Mouse (Mus musculus) midbrain, embryonic 12.5 days (tissue): ENCODE results near the gene Mgat5. TPM values are rescaled to one million over a fixed set of nuclear protein-coding genes. Genes with fewer than 3 reads are reported as not detected.

Experiments used
- ATAC-seq: fragments of 200-750 bp; cut with Nextera tagmentation; 2 replicates; pipeline ENCODE4 v1.8.0; 2017; ENCODE audit warnings: low read depth, moderate TSS enrichment, moderate library complexity; ENCODE audit not compliant: low FRiP score
- H3K27ac ChIP-seq: fragments of 300-500 bp; sonication (generic); replicated peaks from 2 replicates; pipeline ENCODE4 v1.5.1; 2016; ENCODE audit warnings: mild to moderate bottlenecking
- H3K27me3 ChIP-seq: fragments of 300-500 bp; sonication (generic); 2 replicates; pipeline ENCODE4 v1.6.1; 2016; ENCODE audit warnings: mild to moderate bottlenecking
- H3K36me3 ChIP-seq: fragments of 300-500 bp; sonication (generic); 2 replicates; pipeline ENCODE4 v1.6.1; 2016
- H3K4me1 ChIP-seq: fragments of 300-500 bp; sonication (generic); 2 replicates; pipeline ENCODE4 v1.6.1; 2016
- H3K4me2 ChIP-seq: fragments of 300-500 bp; sonication (generic); replicated peaks from 2 replicates; pipeline ENCODE4 v1.6.1; 2016; ENCODE audit warnings: mild to moderate bottlenecking, moderate library complexity
- H3K4me3 ChIP-seq: fragments of 300-500 bp; sonication (generic); 2 replicates; pipeline ENCODE4 v1.5.1; 2016; ENCODE audit warnings: mild to moderate bottlenecking
- H3K9ac ChIP-seq: fragments of 300-500 bp; sonication (generic); replicated peaks from 2 replicates; pipeline ENCODE4 v1.6.1; 2016; ENCODE audit warnings: mild to moderate bottlenecking, moderate library complexity
- H3K9me3 ChIP-seq: fragments of 300-500 bp; sonication (generic); 2 replicates; pipeline ENCODE4 v1.6.1; 2016; ENCODE audit warnings: mild to moderate bottlenecking
- WGBS: fragments of 180-500 bp; shearing (Covaris S2); methylation state at CpG from one replicate; pipeline ENCODE4 v1.1.7; 2016; 5-methylcytosine and 5-hydroxymethylcytosine counted together
- polyA plus RNA-seq: library from polyadenylated mRNA; unstranded; fragments of >200 nt; fragmentation: Nextera tagmentation; extraction: Ambion mirVana; gene quantifications from 2 replicates; pipeline ENCODE4 v1.2.1, GENCODE M21; 2016

Mgat5 gene
- polyA plus RNA-seq, 1 experiment from 2014 or later: 9.2 TPM

DNA sequence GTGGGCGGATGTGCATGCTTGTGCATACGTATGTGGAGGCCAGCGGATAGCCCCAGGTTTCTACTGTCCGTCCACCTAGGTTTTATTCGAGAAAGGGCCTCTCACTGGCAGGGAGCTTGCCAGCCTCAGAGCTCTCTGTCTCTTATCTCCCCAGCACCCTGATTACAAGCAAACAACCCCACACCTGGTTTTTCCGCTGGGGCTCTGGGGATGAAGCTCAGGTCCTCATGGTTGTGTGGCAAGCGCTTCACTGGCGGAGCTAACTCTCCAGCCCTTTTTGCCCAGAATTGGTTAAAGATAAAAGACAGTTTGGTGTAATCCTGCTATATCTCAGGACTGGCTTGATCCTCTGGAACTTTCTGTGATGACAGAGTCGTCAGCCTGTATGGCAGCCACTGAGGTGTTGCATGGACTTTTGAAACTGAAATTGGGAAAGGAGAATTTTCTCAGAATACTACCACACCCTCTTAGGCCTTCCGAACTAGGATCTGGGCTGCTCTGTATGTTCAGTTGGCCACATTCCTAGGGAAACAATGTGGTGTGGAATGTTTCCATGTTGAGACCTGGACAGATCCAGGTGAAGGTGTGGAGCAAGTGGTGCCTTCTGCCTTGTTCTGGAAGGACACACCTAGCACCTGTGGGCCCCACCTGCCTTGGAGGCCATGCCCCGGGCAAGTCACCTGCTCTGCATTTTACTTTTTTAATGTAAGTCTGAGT, 39.4 kb downstream of the Mgat5 start:
- H3K4me2 ChIP-seq: no peak overlapping the region
- 92% methylated on average over 11 of the region's 11 CpGs for WGBS
- no peaks in the 10 kb centered on the region for H3K27me3 ChIP-seq
- H3K27ac ChIP-seq: no peak overlapping the region
- H3K9me3 ChIP-seq: no peaks in the 10 kb centered on the region
- peaks cover 11% of the 10 kb centered on the region for H3K4me1 ChIP-seq
- no peaks in the 10 kb centered on the region for H3K36me3 ChIP-seq
- no peak overlapping the region for H3K4me3 ChIP-seq
- no peak overlapping the region for H3K9ac ChIP-seq
- no peak for ATAC-seq

DNA sequence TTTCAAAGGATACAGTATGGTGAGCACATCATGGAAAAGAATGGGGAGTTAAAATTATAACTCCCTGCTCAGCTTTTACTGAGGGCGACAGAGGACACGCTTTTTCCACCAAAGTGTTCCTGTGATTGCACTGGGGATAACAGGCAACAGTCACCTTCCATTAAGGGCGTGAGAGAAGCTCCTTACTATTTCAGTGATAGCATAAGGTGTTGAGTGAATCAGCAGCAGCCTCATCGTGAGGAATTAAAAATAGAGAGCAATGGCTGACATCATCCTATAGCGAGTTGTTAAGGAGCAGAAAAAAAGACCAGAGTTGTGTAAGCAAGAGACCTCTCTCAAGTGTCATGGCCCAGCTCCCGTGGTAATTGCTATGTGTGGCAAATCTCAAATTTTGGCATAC, 41.3 kb downstream of the Mgat5 start:
- ATAC-seq: no peak

DNA sequence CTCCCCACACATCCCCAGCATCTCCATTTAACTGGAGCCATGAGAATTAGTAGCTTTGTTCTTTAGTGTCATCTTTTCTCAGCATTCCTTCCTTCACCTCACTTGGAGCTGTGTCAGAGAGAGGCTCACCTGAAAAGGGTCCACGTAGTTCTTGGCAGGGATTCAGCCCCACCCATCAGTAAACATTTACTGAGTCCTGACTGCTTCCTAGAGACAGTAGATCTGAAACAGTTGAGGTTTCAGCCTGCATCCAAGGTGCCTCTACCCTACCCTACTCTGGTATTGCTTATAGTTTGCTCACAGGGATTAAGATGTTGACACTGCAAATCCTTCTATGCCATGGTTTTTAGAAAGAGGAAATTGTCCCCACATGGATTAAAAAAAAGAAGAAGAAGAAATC, 43.6 kb downstream of the Mgat5 start:
- H3K27ac ChIP-seq: no peak overlapping the region
- 88% methylated on average over 1 of the region's 1 CpGs for WGBS
- H3K9me3 ChIP-seq: no peaks in the 10 kb centered on the region
- ATAC-seq: no peak
- no peak overlapping the region for H3K4me3 ChIP-seq
- H3K27me3 ChIP-seq: no peaks in the 10 kb centered on the region
- no peak overlapping the region for H3K4me2 ChIP-seq
- H3K9ac ChIP-seq: no peak overlapping the region
- H3K36me3 ChIP-seq: no peaks in the 10 kb centered on the region
- no peaks in the 10 kb centered on the region for H3K4me1 ChIP-seq

More for the DNA sequence above, 41.3 kb downstream of the Mgat5 start:
- Histone ChIP-seq H3K4me1 (no peaks in the 10 kb centered on the region), H3K27me3 (no peaks in the 10 kb centered on the region), H3K4me2 (no peak overlapping the region), H3K27ac (no peak overlapping the region), H3K4me3 (no peak overlapping the region), H3K36me3 (no peaks in the 10 kb centered on the region), H3K9me3 (no peaks in the 10 kb centered on the region), H3K9ac (no peak overlapping the region)
- 97% methylated on average over 6 of the region's 6 CpGs for WGBS

DNA sequence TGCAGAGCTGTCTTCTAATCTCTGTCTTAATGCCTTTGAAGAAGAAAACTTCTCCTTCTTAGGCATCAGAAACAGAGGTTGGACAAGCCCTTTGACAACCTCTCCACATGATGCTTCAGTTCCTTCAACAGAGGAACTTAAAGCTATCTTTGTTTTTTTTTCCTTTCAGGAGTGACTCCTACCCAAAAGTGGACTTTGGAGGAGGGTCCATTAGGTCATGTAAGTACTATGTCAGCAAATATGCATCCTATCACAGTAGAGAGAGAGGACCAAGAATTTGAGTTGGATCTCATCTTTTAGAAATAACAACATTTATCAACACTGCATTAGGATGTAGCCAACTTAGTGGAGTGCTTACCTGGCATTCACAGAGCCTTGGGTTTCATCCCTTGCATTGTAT, 44.8 kb downstream of the Mgat5 start:
- Histone ChIP-seq H3K27ac (no peak overlapping the region), H3K9ac (no peak overlapping the region), H3K4me2 (no peak overlapping the region), H3K4me1 (no peaks in the 10 kb centered on the region), H3K9me3 (no peaks in the 10 kb centered on the region), H3K4me3 (no peak overlapping the region), H3K36me3 (no peaks in the 10 kb centered on the region), H3K27me3 (no peaks in the 10 kb centered on the region)
- ATAC-seq: no peak

DNA sequence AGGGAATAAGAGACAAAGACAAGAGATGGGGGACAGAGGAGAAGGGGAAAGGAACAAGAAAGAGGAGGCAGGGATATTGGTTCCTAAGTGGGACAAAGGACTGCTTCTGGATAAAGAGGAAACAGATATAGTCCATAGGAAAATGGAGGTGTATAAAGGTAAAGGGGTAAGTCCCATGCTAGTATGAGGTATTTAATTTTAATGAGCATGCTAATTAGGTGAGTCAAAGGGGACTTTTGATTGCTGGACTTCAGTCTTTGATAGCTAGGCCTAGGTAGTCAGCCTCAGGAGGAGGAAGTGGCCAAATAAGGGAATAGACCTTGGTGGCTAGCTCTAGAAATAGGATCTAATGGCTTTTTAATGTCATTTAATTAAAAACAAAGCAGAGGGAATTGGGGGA, 45.5 kb downstream of the Mgat5 start:
- Histone ChIP-seq H3K36me3 (no peaks in the 10 kb centered on the region), H3K4me2 (no peak overlapping the region), H3K4me1 (no peaks in the 10 kb centered on the region), H3K9ac (no peak overlapping the region), H3K27me3 (no peaks in the 10 kb centered on the region), H3K27ac (no peak overlapping the region), H3K4me3 (no peak overlapping the region), H3K9me3 (no peaks in the 10 kb centered on the region)
- no peak for ATAC-seq

DNA sequence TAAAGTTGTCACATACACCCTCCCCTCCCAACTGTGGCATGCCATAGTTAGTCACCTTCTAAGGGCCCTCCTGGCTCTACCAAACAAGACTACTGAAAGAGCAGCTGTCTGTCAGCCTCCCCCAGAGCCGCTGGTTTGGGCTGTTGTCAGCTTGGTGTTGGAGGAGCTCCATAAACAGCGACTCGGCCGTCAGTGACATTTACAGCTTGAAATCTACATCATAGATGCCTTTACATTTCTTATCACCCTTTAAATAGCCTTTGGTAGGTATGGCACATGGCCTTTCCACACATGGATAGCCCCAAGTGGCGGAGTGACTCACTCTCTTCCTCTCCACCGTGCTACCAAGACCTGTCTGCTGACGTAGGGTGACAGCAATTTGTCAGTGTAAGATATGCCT, 46.9 kb downstream of the Mgat5 start:
- Histone ChIP-seq H3K4me1 (no peaks in the 10 kb centered on the region), H3K4me2 (no peak overlapping the region), H3K27me3 (no peaks in the 10 kb centered on the region), H3K9me3 (no peaks in the 10 kb centered on the region), H3K36me3 (no peaks in the 10 kb centered on the region), H3K9ac (no peak overlapping the region), H3K4me3 (no peak overlapping the region), H3K27ac (no peak overlapping the region)
- no peak for ATAC-seq
- 94% methylated on average over 7 of the region's 7 CpGs for WGBS

DNA sequence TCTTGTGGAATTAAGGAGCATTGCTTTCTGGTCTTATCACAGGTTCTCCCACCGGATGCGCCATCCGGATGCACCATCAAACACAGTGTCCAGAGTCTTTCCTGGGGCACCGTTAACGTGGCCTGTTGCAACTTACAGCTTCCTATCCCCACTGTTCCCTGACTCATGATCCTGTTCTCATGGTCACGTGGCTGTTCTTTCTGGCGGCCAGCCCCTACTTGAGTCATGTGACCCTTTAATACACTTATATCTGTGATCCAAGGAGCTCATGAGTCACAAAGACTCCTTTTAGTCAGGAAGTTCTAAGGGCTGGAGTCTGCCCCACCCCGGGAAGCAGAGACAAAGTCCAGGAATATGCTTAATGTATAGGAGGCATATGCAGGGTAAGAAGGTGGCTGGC, 52.2 kb downstream of the Mgat5 start:
- no peaks in the 10 kb centered on the region for H3K27me3 ChIP-seq
- no peaks in the 10 kb centered on the region for H3K9me3 ChIP-seq
- 94% methylated on average over 8 of the region's 8 CpGs for WGBS
- no peaks in the 10 kb centered on the region for H3K36me3 ChIP-seq
- no peak overlapping the region for H3K9ac ChIP-seq
- no peak overlapping the region for H3K4me2 ChIP-seq
- H3K4me1 ChIP-seq: peaks cover 11% of the 10 kb centered on the region
- no peak overlapping the region for H3K27ac ChIP-seq
- no peak for ATAC-seq
- no peak overlapping the region for H3K4me3 ChIP-seq

DNA sequence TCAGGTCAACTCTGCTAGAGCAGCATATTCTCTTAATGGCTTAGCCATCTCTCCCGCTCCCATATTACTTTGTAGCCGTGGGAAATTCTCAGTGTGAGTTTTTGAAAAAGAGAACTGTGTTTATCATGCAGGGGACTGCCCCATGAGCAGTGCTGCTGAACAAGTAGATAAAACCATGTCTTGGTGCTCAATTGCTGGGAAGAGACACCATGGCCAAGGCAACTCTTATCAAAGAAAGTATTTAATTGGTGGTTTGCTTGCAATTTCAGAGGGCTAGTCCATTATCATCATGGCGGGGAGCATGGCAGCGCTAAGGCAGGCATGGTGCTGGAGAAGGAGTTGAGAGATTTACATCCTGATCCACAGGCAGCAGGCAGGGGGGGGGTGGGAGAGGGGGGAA, 54.9 kb downstream of the Mgat5 start:
- H3K4me3 ChIP-seq: no peak overlapping the region
- no peak overlapping the region for H3K4me2 ChIP-seq
- ATAC-seq: no peak
- peaks cover 18% of the 10 kb centered on the region for H3K4me1 ChIP-seq
- no peaks in the 10 kb centered on the region for H3K36me3 ChIP-seq
- no peaks in the 10 kb centered on the region for H3K9me3 ChIP-seq
- WGBS: 92% methylated on average over 4 of the region's 4 CpGs
- no peaks in the 10 kb centered on the region for H3K27me3 ChIP-seq
- no peak overlapping the region for H3K9ac ChIP-seq
- no peak overlapping the region for H3K27ac ChIP-seq

DNA sequence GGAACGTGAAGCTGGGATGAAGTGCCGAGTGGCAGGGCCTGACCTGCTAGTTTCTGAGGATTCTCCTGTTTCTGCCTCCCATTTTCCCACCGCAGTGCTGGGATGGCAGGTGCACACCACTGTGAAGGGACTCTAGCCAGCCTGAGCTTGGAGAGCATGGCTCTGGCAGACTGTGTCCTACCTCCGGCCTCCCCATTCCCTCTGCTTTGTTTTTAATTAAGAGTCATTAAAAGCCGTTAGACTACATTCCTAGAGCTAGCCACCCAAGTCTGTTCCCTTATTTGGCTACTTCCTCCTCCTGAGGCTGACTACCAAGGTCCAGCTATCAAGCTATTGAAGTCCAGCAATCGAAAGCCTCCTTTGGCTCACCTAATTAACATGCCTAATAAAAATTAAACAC, 56.2 kb downstream of the Mgat5 start:
- peak overlapping the region; percentile 8; the same call in 1 of the 2 replicates for H3K27ac ChIP-seq
- H3K36me3 ChIP-seq: no peaks in the 10 kb centered on the region
- no peak overlapping the region for H3K9ac ChIP-seq
- H3K4me1 ChIP-seq: peaks cover 18% of the 10 kb centered on the region
- no peaks in the 10 kb centered on the region for H3K9me3 ChIP-seq
- H3K4me2 ChIP-seq: no peak overlapping the region
- no peaks in the 10 kb centered on the region for H3K27me3 ChIP-seq
- peak; percentile 41; the same call in 1 of the 2 replicates for ATAC-seq
- 53% methylated on average over 6 of the region's 6 CpGs for WGBS
- H3K4me3 ChIP-seq: no peak overlapping the region

DNA sequence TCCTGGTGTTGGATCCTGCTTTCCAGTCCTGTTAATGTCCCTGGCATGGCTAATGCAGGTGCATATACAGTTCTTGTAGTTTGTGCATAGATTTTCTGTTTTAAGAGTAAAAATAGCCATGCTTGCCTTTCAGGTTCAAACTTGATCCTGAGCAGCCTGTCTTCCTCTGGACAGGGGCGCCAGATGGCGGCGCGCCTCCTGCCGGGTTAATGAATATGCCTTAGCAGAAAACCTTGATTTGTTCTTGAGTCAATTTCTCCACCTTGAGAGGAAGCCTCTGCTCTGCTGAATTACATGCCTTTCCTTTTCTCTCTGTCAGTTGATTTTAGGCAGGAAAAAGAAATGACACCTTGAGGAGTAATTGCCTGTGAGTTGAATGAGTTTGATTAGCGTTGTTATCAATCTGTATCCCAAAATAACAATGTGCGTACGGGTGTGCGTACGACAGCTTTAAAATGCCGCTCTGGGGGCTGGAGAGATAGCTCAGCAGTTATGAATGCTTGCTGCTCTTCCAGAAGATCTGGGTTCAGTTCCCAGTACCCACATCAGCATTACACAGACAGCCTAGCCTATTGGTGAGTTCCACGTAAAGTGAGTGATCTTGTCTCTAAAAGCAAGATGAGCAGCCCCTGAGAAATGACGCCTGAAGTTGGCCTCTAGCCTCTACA, 57.5 kb downstream of the Mgat5 start:
- no peak overlapping the region for H3K9ac ChIP-seq
- H3K4me2 ChIP-seq: no peak overlapping the region
- H3K36me3 ChIP-seq: no peaks in the 10 kb centered on the region
- H3K27ac ChIP-seq: peak overlapping the region; percentile 22
- no peak for ATAC-seq
- peaks cover 18% of the 10 kb centered on the region for H3K4me1 ChIP-seq
- WGBS: 81% methylated on average over 13 of the region's 13 CpGs
- no peak overlapping the region for H3K4me3 ChIP-seq
- no peaks in the 10 kb centered on the region for H3K9me3 ChIP-seq
- H3K27me3 ChIP-seq: no peaks in the 10 kb centered on the region

DNA sequence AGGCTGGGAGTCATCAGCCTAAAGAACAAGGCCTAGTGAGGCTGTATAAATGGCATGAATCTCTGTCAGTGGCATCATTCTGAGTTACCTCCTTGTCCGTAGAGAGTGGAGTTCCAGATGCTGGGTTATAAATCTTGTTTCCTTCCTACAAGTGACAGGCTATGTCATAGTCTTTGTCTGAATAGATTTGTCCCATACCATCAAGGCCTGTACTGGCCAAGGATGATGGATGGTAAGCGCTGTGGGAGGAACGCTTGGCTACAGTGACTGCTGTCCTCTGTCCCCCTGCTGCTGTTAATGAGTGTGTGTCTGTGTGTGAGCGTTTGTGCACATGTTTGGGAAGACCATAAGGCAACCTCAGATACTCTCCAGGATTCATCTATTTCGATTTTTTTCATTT, 63.2 kb downstream of the Mgat5 start:
- H3K4me1 ChIP-seq: no peaks in the 10 kb centered on the region
- no peak overlapping the region for H3K9ac ChIP-seq
- H3K4me3 ChIP-seq: no peak overlapping the region
- no peaks in the 10 kb centered on the region for H3K36me3 ChIP-seq
- WGBS: 93% methylated on average over 5 of the region's 5 CpGs
- H3K27ac ChIP-seq: no peak overlapping the region
- H3K9me3 ChIP-seq: no peaks in the 10 kb centered on the region
- no peaks in the 10 kb centered on the region for H3K27me3 ChIP-seq
- no peak for ATAC-seq
- H3K4me2 ChIP-seq: no peak overlapping the region

DNA sequence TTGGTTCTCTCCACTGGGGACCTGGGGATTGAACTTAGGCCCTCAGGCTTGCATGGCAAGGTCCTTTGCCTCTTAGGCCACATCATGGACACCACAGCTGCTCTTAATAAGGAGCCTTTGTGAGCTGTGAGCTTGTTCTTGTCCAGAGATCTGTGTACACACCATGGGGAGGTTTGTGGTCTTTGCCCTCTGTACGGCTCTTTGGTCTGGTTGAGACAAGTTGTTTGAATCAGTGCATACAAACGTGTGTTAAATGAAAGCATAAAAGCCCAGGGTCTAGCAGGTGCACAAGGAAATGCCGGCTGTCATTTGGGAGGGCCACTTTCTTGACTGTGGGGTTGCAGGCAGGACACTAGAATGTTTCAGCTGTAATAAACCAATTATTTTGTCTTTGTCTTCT, 64.5 kb downstream of the Mgat5 start:
- Histone ChIP-seq H3K4me1 (no peaks in the 10 kb centered on the region), H3K9ac (no peak overlapping the region), H3K36me3 (no peaks in the 10 kb centered on the region), H3K27ac (no peak overlapping the region), H3K27me3 (no peaks in the 10 kb centered on the region), H3K4me2 (no peak overlapping the region), H3K4me3 (no peak overlapping the region), H3K9me3 (no peaks in the 10 kb centered on the region)
- ATAC-seq: no peak
- 60% methylated on average over 3 of the region's 3 CpGs for WGBS
